Mouse (Mus musculus): ENCODE results near the gene Gm21860.
"Not testable (repeated sequence)": the region's sequence is repeated elsewhere in the genome, so short reads cannot be mapped to it uniquely, and the experiment has no call there.

DNA sequence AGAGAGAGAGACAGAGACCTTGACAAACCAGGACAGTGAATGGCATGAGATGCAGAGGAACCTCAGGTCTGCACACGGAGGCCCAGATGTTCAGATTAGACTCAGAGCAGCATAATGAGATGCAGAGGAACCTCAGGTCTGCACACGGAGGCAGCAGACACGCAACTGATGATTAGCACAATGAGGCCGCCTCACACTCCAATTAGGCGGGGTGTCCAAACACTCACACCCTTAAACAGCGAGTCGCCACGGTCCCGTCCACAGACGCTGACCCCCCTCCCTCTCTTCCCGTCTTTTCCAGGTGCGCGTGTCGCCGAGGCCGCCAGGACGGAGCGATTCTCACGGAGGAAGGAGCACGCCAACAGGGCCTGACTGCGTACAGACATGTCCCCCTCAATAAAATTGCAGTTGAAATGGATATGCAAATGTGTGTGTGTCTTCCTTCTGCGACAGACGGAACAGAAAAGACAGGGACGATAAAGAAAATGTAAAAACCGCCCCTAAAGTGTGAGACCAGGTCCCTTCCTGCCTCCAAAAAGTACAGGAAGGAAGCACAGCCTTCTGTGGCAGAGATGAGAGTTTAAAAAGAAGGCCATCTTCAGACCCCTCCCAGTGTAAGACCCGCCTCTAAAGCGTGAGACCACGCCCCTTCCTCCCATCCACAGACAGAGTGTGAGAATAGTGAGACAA is 15.6 kb downstream of the Gm21860 start:
- not testable (repeated sequence) for TF ChIP-seq CTCF, EP300 (IDR thresholded peaks at IDR 0.05; ENCODE audit: low read depth)

Data from liver, embryonic 14.5 days (tissue).